Mouse (Mus musculus) CH12.LX (cell line): ENCODE data around the gene Olfr824. TPM values are rescaled to one million over a fixed set of nuclear protein-coding genes. Genes with fewer than 3 reads are reported as not detected.
"Not testable (repeated sequence)": the region's sequence is repeated elsewhere in the genome, so short reads cannot be mapped to it uniquely, and the experiment has no call there.

ENCODE experiments used
- DNase-seq: peaks from one replicate; pipeline ENCODE4 v3.0.0-alpha.2; 2013; ENCODE audit errors: extremely low read depth
- H3K27ac ChIP-seq: 2 replicates; pipeline ENCODE4 v1.5.1; 2012; ENCODE audit warnings: low read depth, mild to moderate bottlenecking, control low read depth, moderate library complexity; ENCODE audit not compliant: insufficient read depth
- H3K27me3 ChIP-seq: replicated peaks from 2 replicates; pipeline ENCODE3; 2012; ENCODE audit warnings: inconsistent platforms
- H3K36me3 ChIP-seq, 2 experiments: replicated peaks in 1 of 2; 2 replicates each; pipeline versions ENCODE3 to v1.6.1; 2012; ENCODE audit warnings: inconsistent platforms in 1 of 2, low read length in 1 of 2, mild to moderate bottlenecking in 1 of 2, mixed read lengths in 1 of 2, moderate library complexity in 1 of 2; ENCODE audit not compliant: control insufficient read depth in 1 of 2, insufficient read depth in 1 of 2
- H3K4me1 ChIP-seq, 2 experiments: 2 replicates each; pipeline ENCODE4 v1.6.1; 2012; ENCODE audit warnings: inconsistent platforms in 1 of 2, moderate library complexity in 1 of 2; ENCODE audit not compliant: insufficient read depth in 2 of 2, control insufficient read depth in 1 of 2
- H3K4me2 ChIP-seq: 2 replicates; pipeline ENCODE4 v1.6.1; 2012; ENCODE audit warnings: low read depth, mild to moderate bottlenecking, control low read depth; ENCODE audit not compliant: poor library complexity, insufficient read depth, severe bottlenecking
- H3K4me3 ChIP-seq, 3 experiments: fragments of 150-350 bp in 1 of 3; sonication (generic) in 1 of 3; replicated peaks in 1 of 3; 2 replicates each; pipeline versions ENCODE3 to v1.5.1; 2011 to 2012; ENCODE audit warnings: low read depth in 2 of 3, low read length in 2 of 3, mild to moderate bottlenecking in 2 of 3, moderate library complexity in 2 of 3, control low read depth in 1 of 3, improper control_type of control experiment in 1 of 3, inconsistent platforms in 1 of 3, mixed read lengths in 1 of 3; ENCODE audit not compliant: poor library complexity in 1 of 3
- H3K79me2 ChIP-seq: replicated peaks from 2 replicates; pipeline ENCODE4 v1.6.1; 2012; ENCODE audit warnings: mild to moderate bottlenecking, moderate library complexity; ENCODE audit not compliant: control insufficient read depth, poor library complexity, insufficient read depth, severe bottlenecking; ENCODE audit errors: extremely low read depth
- H3K9ac ChIP-seq: 2 replicates; pipeline ENCODE4 v1.6.1; 2012; ENCODE audit warnings: low read depth, mild to moderate bottlenecking, control low read depth, moderate library complexity; ENCODE audit not compliant: insufficient read depth
- H3K9me3 ChIP-seq: replicated peaks from 2 replicates; pipeline ENCODE3; 2012; ENCODE audit warnings: low read length, inconsistent platforms, mixed read lengths
- CHD1 ChIP-seq: IDR thresholded peaks from 2 replicates; pipeline ENCODE4 v1.6.1; 2012; ENCODE audit warnings: low read depth, low read length, improper control_type of control experiment, inconsistent platforms
- EP300 ChIP-seq: IDR thresholded peaks from 2 replicates; pipeline ENCODE4 v1.6.1; 2011; ENCODE audit warnings: low read length, improper control_type of control experiment
- HCFC1 ChIP-seq: IDR thresholded peaks from 2 replicates; pipeline ENCODE4 v1.6.1; 2012; ENCODE audit warnings: low read depth, mild to moderate bottlenecking, inconsistent platforms, low read length, improper control_type of control experiment
- JUND ChIP-seq: conservative IDR thresholded peaks from 2 replicates; pipeline ENCODE4 v1.6.1; 2011; ENCODE audit warnings: low read depth, low read length, improper control_type of control experiment
- POLR2AphosphoS2 ChIP-seq: IDR thresholded peaks from 2 replicates; pipeline ENCODE4 v1.6.1; 2011; ENCODE audit warnings: low read depth, low read length, improper control_type of control experiment
- RAD21 ChIP-seq: IDR thresholded peaks from 2 replicates; pipeline ENCODE4 v1.6.1; 2011; ENCODE audit warnings: low read depth, mild to moderate bottlenecking, low read length, improper control_type of control experiment, moderate library complexity
- SIN3A ChIP-seq: IDR thresholded peaks from 2 replicates; pipeline ENCODE4 v1.6.1; 2012; ENCODE audit warnings: low read length, improper control_type of control experiment, inconsistent platforms
- UBTF ChIP-seq: IDR thresholded peaks from 2 replicates; pipeline ENCODE4 v1.6.1; 2012; ENCODE audit warnings: low read depth, mild to moderate bottlenecking, inconsistent platforms, low read length, improper control_type of control experiment, moderate library complexity
- ZKSCAN1 ChIP-seq: IDR thresholded peaks from 2 replicates; pipeline ENCODE4 v1.6.1; 2012; ENCODE audit warnings: low read depth, inconsistent platforms, low read length, improper control_type of control experiment, borderline replicate concordance
- dilution Hi-C: fragments of 300-500 bp; cut with MboI; formaldehyde crosslinking; loops from 2 replicates; pipeline ENCODE4 v1.14.3; 2020; ENCODE audit warnings: low sequenced_read_pairs; ENCODE audit not compliant: extremely low pct_unique_long_range_greater_than_20kb, extremely low pct_ligation_motif_present
- in situ Hi-C: fragments of 300-500 bp; cut with MboI; formaldehyde crosslinking; loops from 3 replicates; pipeline ENCODE4 v1.14.3; 2019; ENCODE audit warnings: low sequenced_read_pairs, low pct_ligation_motif_present, low pct_unique_long_range_greater_than_20kb, mixed read lengths
- polyA plus RNA-seq: library from polyadenylated mRNA; unstranded; fragments of >175 nt; gene quantifications from 2 replicates; pipeline ENCODE4 v1.2.1, GENCODE M21; 2012; ENCODE audit warnings: low read depth; ENCODE audit not compliant: insufficient read length
- total RNA-seq, 2 experiments: library from RNA; depleted of rRNA; stranded (reverse); fragments of 300-350 nt in 1 of 2; fragments of >200 nt in 1 of 2; gene quantifications; 2 replicates each; pipeline ENCODE4 v1.2.3; 2012 to 2014

Olfr824 gene
- not detected in 2 replicates for total RNA-seq (2012; rRNA removed)
- not detected in 2 replicates for total RNA-seq (2014; rRNA removed)
- not detected in 2 replicates for polyA plus RNA-seq

- dilution Hi-C loops, H3K4me2 ChIP-seq, H3K4me3 ChIP-seq, H3K4me1 ChIP-seq, H3K9me3 ChIP-seq, H3K27me3 ChIP-seq, H3K36me3 ChIP-seq, DNase-seq, H3K27ac ChIP-seq, H3K79me2 ChIP-seq, H3K9ac ChIP-seq, in situ Hi-C loops: not testable (repeated sequence)
Observed at GRCm38 (mm10) chr10:130129900-130130299, at the start of gene Olfr824. Olfr824 (minus strand) TSS chr10:130130000.

DNA sequence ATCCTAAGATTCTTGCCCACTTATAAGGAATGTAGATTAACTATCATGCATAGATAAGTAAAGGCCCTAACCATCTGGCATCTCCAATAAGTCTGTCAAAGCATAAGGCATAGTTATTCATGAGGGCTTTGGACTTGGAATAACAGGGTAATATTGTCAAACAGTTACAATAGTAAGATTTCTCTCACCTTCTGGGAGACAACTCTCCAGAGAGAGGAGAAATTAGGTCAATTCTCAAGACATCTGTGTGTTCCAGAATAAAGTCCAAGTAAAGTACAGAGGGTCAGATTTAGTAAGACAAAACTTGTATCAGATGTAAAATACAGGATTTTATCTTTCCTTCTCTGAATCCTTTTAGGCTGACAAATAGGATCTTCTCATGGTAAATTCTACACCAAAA lies 36.9 kb upstream of the Olfr824 start, which contains the start of gene Olfr825:
Gene Olfr825 (minus strand): TSS at position 101 of the 400 bp plus-strand sequence.
- Histone ChIP-seq H3K27ac (no peak within 1 kb of the TSS), H3K36me3 (no peaks in the 10 kb centered on the region), H3K9ac (no peak within 1 kb of the TSS), H3K27me3 (no peaks in the 10 kb centered on the region), H3K4me1 (no peaks in the 10 kb centered on the region), H3K4me3 (no peak within 1 kb of the TSS), H3K9me3 (no peaks in the 10 kb centered on the region), H3K79me2 (no peaks in the 10 kb centered on the region), H3K4me2 (no peak within 1 kb of the TSS)
- no peak for TF ChIP-seq POLR2AphosphoS2
- TF ChIP-seq UBTF, result no peak
- TF ChIP-seq CHD1, result no peak
- TF ChIP-seq JUND, result no peak
- no peak for TF ChIP-seq SIN3A
- DNase-seq, result no peak
- in situ Hi-C loops (no loop called here), dilution Hi-C loops (no loop called here)

GRCm38 (mm10) chr10:130165196-130165595 lies 35.4 kb upstream of the Olfr824 start:
- Histone ChIP-seq H3K79me2 (no peaks in the 10 kb centered on the region), H3K4me1 (no peaks in the 10 kb centered on the region), H3K4me3 (no peak overlapping the region), H3K9ac (no peak overlapping the region), H3K36me3 (no peaks in the 10 kb centered on the region), H3K9me3 (no peaks in the 10 kb centered on the region), H3K27ac (no peak overlapping the region), H3K4me2 (no peak overlapping the region), H3K27me3 (no peaks in the 10 kb centered on the region)
- dilution Hi-C loops, result no loop called here
- DNase-seq, result no peak
- TF ChIP-seq HCFC1 (no peak), RAD21 (no peak), POLR2AphosphoS2 (no peak), EP300 (no peak), ZKSCAN1 (no peak), CHD1 (no peak)
- in situ Hi-C loops, result no loop called here
